Mouse (Mus musculus): ENCODE results near the gene Ubald2.

The Ubald2 gene

DNA sequence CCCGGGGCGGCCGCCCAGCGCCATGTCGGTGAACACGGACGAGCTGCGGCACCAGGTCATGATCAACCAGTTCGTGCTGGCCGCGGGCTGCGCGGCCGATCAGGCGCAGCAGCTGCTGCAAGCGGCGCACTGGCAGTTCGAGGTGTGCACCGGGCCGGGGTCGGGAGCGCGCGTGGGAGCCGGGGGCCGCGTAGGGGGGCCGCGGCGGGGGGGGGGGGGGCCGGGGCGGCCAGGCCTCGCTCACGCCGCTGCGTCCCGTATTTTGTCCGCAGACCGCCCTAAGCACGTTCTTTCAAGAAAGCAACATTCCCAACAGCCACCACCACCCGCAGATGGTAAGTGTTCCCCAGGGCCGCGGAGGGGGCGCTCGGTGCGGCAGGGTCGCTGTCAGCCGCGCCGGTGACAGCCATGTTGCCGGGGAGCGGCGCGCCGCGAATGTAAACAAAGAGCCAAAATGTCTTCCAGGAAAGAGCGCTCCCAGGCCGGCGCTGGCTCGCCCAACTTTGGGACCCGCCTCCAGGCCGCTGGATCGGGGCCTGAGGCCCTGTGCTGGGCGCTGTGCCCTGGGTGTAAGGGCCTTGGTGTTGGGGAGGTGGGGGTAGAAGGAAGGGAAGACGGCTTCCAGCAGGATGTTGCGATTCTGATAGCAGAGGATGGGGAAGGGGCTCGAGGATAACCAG is 533 bp downstream of the Ubald2 start:
- DNase-seq (ENCODE audit: low read depth) = peak; percentile 46

- DNase-seq (ENCODE audit: low read depth) = no peak
Observed at GRCm38 (mm10) chr11:116434967-116435752, 1.3 kb downstream of the Ubald2 start.

GRCm38 (mm10) chr11:116435992-116436724 is 2.3 kb downstream of the Ubald2 start:
- DNase-seq (ENCODE audit: low read depth) = no peak

DNA sequence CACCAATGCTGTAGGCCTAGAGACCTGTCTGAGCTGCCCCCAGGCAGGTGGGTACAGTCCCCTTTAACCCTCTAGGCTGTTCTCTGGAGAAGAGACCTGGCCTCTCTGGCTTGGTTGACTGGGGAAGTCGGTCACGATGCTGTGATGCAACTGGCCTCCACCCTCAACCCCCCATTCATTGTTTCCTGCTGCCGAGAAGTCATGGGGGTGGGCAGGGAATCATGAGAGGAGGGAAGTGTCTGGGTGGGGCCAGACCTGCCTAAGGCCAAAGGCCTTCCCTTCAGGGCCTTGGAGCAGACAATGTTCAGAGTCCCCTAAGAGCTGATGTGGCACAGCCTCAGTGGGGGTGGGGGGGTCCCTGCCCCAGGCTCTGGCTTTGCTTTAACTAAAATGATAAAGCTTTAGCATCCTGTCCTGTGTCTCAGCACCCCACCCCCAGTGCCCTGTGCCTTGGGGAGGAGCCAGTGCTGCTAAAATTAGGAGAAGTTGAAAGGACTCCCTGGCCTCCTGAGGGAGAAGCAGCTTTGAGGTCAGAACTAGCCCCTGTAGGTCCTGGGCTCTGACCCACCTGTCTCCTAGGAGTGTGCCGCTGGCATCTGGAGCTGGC is 2.9 kb downstream of the Ubald2 start:
- no peak for DNase-seq (ENCODE audit: low read depth)

DNA sequence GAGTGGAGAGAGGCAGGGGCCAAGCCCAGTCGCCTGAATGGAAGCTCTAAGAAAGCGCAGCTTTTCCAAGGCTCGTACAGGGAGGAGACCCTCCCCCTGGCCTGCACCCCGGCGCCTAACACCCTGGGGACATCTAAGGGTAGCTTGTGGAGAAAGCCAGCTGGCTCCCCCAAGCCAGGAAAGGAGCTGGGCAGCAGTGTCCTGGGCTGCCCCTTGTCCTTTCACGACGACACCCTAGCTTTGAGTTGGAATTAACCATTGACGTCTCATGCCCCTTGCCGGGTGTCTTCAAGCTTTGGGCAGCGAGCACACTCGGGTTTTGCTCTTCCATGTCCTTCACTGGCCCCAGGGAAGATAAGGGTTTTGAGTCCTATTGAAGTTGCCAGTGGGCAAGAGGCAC is 3.6 kb downstream of the Ubald2 start:
- no peak for DNase-seq (ENCODE audit: low read depth)

DNA sequence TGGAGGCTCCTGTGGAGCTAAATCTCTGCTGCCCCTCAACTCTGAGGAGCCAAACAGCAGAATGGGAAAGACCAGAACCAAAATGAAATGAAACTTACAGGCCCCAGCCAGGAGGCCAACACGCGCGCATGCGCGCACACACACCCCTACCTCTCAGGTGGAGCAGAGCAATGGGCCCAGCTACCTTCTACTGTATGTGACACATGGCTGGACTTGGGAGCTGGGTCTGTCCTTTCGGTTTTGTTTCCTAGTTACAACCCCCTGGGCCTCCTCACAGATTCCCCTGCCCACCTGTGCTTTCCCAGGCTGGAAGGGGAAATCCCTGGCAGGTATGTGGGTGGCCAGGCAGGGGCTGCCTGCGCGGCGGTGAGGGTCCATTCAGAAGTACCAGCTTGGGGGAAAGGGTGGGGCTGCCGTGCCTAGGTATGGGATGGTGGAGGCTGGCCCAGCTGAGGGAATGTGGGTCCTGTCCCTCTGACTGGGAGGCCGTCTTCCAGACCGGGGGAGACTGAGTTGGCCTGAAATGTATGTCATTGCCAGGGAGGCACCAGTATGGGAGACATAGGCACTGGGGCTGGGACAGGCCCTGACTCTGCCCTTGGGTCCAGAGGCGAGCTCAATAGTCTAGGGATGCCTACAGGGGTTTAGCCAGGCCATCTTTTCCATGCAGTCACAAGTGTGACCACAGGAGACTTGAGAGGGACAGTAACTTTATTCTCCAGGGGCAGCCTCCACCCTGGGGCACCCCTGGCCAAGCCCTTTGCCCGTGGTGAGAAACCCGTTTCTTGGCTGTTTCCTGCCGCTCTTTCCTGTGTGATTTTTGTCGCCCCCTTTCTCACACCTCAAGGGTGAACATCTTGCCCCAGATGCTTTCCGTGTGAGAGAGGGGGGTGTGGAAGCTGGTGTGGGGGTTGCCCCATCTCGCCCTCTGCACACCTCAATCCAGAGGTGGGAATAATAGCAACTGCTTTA is 5.7 kb downstream of the Ubald2 start:
- no peak for DNase-seq (ENCODE audit: low read depth)

DNA sequence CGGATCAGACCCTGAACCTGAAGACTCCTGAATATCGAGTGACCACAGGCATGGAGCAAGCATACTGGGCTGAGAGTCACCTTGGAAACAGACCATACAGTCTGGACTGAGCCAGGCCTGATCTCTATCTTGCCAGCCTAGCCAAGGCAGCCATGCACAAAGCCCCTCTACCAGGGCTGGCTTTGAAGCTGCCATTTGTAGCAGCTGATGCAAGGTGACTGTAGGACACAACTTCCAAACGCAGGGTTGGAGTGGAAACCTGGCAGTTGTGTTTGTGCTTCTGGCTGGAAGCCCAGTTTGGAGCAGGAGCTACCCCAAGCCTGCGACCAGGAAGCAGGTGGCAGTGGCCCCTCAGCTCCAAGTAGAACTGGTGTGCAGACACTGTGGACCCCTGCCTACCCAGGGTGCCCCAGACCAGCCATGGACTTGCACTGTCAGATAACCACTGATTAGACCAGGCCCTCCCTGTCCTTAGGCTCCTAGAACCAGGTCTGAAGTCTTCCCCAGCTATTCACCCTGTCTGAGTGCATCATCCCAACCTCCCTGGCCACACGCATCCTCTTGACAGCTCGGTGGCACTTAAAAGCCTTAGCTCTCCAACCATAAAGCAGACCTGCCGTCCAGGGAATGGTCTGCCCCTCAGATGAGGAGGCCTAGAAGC is 6.6 kb downstream of the Ubald2 start:
- DNase-seq (ENCODE audit: low read depth) = no peak

DNA sequence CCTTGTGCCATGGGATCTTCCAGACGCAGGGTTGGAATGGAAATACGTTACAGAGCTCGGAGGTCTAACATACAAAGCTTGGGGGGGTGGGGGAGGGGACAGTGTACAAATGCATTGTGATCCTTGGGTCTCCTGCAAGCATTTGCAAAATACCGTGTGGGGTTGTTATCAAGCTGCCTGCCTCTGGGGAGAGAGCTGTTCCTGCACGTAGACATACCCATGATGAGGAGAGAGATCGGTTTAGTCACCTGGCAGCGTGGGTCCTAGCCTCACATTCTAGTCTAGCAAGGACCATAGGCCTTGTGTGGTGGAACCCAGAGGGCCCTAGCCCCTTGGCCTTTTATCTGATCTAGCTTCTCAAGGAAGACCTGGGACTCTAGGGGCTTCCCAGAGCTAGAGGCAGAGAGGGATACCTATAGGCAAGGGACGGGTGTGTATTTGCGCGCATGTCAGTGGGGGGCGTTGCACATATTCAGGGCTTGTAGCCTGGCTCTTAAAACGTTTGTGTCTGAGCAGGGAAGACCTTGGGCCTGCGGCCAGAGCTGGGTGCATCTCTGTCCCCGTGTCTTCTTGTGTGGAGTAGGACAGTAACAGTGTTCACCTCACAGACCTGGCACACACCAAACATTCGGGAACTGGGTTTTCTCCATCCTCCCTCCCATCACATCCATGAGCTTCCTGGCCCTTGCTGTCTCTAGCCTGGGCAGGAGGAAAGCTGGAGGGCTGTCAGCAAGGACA is 8.4 kb downstream of the Ubald2 start:
- no peak for DNase-seq (ENCODE audit: low read depth)

- no peak for DNase-seq (ENCODE audit: low read depth)
Observed at GRCm38 (mm10) chr11:116442867-116443177, 8.9 kb downstream of the Ubald2 start.

DNA sequence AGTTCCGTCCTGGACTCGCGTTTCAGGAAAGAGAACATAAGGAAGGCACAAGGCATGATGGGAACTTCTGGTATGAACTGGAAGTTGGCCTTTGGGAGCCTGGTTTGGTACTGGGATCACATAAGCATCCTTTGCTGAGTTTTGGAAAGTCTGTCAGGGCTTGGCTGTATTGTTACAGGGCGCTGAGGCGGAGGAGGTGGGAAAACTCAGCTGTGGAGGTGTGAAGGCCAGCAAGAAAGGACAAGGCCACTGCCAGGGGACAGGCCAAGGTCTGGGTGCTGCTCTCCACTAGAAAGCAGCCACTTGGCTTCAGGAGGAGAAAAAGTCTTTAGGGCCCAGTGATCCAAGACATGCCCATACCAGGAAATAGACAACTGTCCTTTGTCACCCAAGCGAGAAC is 9.4 kb downstream of the Ubald2 start:
- no peak for DNase-seq (ENCODE audit: low read depth)

DNA sequence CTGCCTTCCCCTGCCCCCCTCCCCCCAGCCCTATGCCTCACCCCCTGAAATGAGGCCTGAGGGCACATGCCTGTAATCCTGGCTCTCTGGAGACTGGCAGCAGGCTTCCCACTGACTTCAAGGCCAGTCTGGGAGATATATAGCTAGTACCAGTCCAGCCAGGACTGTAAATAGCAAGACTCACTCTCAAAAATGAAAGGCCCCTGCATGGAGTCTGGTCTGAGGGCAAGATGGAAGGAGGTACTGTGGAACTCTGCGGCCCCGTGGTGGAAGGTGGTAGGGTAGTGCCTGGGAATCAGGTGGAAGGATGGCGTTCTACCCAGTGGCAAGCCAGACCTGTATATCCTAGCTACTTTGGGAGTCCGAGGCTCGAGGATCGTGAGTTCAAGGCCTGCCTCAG is 10.0 kb downstream of the Ubald2 start:
- no peak for DNase-seq (ENCODE audit: low read depth)

GRCm38 (mm10) chr11:116445596-116446307 is 11.9 kb downstream of the Ubald2 start:
- peak; percentile 81 for DNase-seq (ENCODE audit: low read depth)

DNA sequence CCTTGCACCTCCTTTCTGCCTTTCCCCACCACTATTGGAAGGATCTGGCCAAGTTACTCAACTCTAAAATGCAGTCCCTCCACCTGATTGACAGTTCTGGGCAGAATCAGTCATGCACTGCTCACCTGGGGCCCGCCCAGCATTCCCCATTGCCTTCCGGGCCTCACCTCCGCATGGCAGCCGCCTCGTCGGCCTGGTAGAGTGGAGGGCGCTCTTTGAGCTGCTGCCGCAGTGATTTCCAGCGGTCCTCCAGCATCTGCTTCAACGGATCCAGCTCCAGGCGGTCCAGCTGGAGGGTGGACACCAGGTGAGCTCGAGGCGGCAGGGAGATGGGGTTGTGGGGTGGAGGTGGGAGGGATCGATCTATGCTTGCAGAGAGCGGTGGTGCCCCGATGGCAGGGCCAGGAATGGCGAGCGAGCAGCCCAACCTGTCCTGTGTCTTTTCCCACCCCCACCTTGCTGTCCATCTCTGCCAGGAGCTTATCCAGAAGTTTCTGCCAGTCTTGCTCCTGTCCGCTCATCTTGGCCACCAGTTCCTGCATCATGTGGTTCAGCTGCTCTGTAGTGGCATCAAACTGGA is 12.5 kb downstream of the Ubald2 start:
- no peak for DNase-seq (ENCODE audit: low read depth)

DNA sequence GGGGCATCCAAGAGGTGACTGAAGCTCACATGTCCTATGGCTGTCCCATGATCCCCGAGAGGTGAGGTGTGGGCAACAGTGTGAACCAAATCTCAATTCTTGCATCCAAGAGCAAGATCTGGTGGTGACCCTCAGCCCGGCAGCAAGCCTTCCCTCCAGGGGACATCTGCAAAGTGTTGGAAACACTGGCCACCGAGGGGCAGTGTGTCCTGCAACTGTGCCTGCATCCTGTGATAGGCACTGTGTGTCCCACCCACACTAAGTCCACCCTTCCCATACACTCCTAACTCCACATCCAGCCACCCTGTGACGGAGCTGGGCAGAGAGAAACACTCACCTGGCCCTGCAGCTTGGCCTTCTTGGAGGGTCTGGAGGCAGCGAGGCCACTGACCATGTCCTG is 13.9 kb downstream of the Ubald2 start:
- DNase-seq (ENCODE audit: low read depth) = no peak

GRCm38 (mm10) chr11:116449341-116449740 is 15.4 kb downstream of the Ubald2 start:
- DNase-seq (ENCODE audit: low read depth) = no peak

DNA sequence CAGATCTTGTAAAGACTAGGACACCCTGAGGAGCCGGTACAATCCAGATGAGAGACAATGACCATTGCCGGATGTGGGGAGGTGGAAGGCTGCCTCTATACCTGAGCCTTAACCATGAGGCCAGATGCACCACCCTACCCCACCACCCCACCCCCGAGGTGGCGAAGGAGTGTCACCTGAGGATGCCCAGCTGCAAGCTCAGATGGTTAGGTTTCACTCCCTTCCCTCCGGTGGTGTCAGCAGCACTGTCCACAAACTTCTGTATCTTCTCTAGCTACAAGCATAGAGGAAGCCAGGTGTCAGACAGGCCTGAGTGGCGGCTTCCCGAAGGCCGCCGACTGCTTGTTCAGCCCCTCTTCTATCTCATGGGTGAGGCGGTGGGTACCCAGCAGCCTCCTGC is 20.0 kb downstream of the Ubald2 start:
- DNase-seq (ENCODE audit: low read depth) = no peak

DNA sequence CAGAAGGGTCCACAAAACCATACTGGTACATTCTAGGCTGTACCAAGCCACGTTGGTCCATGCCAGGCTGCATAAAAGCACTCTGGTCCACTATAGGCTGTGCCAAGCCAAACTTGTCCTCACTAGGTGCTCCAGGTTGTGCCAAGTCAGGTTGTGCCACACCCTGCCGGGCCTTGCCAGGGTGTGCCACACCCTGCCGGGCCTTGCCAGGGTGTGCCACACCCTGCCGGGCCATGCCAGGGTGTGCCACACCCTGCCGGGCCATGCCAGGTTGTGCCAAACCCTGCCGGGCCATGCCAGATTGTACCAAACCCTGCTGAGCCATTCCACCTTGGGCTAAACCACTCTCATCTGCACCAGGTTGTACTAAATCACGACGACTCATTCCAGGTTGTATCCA is 22.3 kb downstream of the Ubald2 start:
- DNase-seq (ENCODE audit: low read depth) = no peak

GRCm38 (mm10) chr11:116459786-116460185 is 25.9 kb downstream of the Ubald2 start:
- DNase-seq (ENCODE audit: low read depth) = no peak

DNA sequence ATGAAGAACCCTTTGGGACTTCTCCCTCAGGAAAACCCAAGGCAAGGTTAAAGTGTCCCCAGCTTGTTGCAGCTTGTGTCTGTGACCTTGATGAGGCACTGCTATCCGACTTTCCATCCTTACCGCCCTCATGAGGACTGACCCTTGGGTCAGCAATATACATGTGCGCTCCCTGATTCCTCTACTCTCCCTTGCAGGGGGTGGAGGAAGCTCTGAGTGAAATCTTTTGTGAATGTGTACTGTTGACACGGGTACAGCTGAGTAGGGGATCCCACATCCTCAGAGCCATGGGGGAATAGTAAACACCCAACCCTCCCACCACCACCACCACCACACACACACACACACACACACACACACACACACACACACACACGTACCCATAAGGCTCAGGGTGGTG is 29.4 kb downstream of the Ubald2 start:
- DNase-seq (ENCODE audit: low read depth) = no peak

Measured in c-Kit-positive CD71-positive TER-119-negative erythroid progenitor cells, embryonic 14.5 days (primary cell).